Mouse (Mus musculus): Measurements from ENCODE around the gene Rdh16.
"Not testable (repeated sequence)": the region's sequence is repeated elsewhere in the genome, so short reads cannot be mapped to it uniquely, and the experiment has no call there.

Gene Rdh16

GRCm38 (mm10) chr10:127800891-127801290 is at the start of gene Rdh16:
Gene Rdh16 (plus strand): TSS chr10:127801152.
- no peak for DNase-seq (ENCODE audit: low read depth)

DNA sequence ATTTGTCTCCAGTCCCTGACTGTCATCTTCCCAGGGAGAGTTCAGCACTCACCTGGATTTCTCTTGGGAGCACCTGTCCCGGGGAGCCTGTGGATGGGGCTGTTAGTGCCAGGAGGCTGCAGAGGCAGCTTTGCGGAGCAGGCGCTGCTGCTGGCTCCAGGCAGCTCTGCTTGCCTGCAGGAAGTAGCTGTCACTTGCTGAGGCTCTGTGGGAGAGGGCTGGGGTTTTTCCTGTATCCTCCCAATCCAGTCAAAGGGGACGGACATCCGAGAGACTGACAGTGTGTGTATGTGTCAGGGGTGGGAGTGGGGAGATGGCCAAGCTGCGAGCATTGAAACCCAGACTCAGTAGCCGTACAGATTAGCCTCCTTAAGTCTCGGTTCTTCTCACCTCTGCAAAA is 49.4 kb upstream of the Rdh16 start, which contains the start of gene Gpr182:
Gene Gpr182, minus strand, starts transcription at position 185 of the 400 bp plus-strand sequence.
- no peak for DNase-seq (ENCODE audit: low read depth)

DNA sequence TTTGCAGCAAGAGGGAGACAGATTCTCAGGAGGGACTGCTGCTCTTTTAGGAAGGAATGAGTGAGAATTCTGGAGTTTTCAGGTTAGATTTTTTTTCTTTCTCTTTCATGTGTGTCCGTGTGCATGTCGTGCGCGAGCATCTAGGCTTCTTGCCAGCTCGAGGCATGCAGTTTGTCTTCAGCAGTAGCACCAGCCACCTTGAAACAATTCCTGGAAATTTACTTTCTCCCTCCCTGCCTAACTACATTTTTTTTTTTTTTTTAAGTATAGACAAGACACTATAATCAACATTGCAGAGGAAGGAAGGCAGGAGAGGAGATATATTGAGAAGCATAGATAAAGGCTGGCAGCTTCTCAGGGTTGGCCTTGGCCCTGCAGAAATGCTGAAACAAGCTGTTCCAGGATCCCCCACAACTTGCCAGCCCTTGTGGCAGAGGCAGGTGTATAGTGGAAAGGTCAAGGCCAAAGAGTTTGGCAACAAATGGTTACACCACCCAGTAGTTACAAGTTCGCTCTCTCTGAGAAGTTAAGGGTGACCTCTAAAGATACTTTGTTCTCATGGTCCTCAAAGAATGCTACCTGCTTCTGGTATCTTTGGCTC is 46.3 kb upstream of the Rdh16 start:
- no peak for DNase-seq (ENCODE audit: low read depth)

- DNase-seq (ENCODE audit: low read depth): no peak
Observed at GRCm38 (mm10) chr10:127755246-127755645, 45.7 kb upstream of the Rdh16 start.

DNA sequence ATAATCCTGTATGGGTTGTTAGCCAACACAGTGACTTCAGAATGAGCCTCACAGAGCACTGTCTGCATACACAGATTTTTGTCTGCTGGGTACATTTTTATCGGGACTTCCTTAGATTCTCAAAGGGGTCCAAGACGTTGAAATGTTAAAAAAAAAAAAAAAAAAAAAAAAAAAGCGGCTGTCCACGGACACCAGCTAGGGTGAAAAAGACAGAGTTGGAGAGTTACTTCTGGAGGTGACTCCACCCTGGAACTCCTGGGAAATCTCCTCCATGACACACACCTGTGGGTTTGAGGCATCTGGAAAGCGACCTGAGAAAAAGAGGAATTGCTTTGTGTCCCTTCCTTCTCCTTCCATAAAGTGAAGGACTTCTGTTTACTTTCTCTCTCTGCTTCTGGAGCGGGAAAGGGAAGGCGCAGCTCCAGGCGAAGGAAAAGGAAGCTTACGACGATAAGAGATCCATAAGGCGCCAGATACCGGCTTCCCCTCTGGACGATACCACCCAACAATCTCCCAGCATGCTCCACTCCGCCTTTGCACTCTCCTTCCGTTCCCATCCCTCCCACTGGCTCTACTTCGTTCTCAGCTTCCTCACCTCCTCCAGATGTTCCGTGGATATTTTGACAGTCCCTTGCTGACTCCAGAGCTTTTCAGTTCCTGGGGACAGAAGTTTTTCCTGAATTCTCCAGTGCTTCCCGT is 45.0 kb upstream of the Rdh16 start:
- DNase-seq (ENCODE audit: low read depth): no peak

DNA sequence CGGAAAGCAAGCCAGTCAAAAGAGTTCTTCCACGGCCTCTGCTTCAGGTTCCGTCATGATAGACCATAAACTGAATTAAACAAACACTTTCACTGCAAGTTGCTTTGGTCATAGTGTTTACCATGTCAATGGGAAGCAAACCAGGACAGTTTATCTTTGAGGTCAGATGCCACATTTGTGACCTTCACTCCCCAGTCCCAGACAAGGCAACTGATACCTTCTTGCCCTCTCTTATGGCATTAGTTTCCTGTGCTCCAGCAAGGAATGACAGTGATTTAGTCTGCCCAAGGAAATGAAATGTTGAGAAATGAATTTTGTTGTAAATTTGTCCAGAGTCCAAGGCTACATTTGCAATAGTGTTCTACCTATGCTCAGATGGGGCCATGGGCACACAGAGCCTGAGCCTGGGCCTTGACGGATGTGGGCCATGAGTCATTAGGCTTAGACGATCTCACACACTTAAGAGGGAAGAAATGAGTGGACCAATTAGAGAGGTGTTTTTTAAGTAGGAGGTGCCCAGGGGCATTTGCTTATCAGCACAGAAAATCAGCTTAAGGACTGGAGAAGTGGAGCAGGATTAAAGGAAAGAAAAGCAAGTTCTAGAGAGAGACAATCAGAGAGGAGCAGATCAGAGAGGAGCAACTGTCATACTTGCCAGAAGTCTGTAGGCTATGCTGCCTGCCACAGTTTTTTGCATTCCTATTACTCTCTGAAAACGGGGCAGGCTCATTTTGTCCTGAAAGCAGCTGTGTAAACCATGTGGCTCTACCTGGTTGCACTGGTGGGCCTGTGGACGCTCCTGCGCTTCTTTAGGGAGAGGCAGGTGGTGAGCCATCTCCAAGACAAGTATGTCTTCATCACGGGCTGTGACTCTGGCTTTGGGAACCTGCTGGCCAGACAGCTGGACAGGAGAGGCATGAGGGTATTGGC is 41.5 kb upstream of the Rdh16 start, which contains the start of the genes Rdh1 and Rdh16f1:
Gene Rdh1, plus strand, starts transcription at position 541 of the 930 bp plus-strand sequence.
Gene Rdh16f1, plus strand, starts transcription at position 607 of the 930 bp plus-strand sequence.
- DNase-seq (ENCODE audit: low read depth): no peak

DNA sequence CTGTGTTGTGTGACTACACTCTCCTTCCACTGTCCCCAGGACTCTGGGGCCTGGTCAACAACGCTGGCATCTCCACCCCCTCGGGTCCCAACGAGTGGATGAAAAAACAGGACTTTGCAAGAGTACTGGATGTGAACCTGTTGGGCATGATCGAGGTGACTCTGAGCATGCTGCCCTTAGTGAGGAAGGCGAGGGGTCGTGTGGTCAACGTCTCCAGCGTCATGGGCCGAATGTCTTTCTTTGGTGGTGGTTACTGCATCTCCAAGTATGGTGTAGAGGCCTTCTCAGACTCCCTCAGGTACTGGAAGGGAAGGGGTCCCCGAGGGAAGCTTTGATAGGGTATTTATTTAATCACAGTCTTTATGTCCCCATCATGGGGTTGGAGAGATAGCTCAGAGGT is 38.0 kb upstream of the Rdh16 start:
- DNase-seq (ENCODE audit: low read depth): not testable (repeated sequence)

GRCm38 (mm10) chr10:127763914-127764680 is 36.9 kb upstream of the Rdh16 start:
- no peak for DNase-seq (ENCODE audit: low read depth)

DNA sequence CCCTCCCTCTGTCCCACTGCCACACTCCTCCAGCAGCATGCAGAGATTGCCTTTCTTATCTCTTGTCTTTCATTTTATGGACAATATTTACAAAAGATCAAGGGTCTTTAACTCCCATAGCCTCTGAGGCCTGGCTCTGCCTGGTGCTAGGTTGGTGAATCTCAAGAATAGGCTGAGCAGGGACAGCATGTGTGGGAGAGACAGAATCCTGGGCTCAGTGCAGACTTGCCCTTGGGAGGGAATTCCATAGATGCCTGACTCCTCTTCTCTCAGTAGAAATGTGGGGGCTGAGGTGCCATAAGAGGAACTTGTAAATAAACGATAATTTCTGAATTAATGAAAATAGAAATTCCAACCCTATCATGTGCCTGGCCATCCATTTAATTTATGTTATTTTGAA is 34.4 kb upstream of the Rdh16 start:
- no peak for DNase-seq (ENCODE audit: low read depth)

- no peak for DNase-seq (ENCODE audit: low read depth)
Observed at GRCm38 (mm10) chr10:127776011-127776410, 24.9 kb upstream of the Rdh16 start, which contains the start of gene Rdh9. Gene Rdh9 (plus strand): TSS chr10:127776386.

DNA sequence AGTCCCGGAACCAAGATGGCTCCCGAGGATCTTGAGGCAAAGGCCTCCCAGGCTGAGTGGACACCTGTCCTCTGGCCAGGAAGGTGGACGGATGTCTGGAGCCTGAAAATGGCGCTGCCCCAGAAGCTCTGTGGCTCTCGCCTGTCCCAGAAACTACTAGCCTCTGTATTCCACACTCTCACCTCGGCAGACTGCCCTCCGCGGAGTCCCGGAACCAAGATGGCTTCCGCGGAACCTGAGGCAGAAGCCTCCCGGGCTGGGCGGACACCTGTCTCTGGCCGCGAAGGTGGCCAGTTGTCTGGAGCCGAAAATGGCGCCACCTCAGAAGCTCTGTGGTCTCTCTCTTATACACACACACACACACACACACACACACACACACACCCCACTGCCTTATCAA is 18.6 kb upstream of the Rdh16 start:
- DNase-seq (ENCODE audit: low read depth): not testable (repeated sequence)

GRCm38 (mm10) chr10:127785411-127785810 is 15.5 kb upstream of the Rdh16 start:
- not testable (repeated sequence) for DNase-seq (ENCODE audit: low read depth)

GRCm38 (mm10) chr10:127799295-127799694 is 1.7 kb upstream of the Rdh16 start:
- no peak for DNase-seq (ENCODE audit: low read depth)

DNA sequence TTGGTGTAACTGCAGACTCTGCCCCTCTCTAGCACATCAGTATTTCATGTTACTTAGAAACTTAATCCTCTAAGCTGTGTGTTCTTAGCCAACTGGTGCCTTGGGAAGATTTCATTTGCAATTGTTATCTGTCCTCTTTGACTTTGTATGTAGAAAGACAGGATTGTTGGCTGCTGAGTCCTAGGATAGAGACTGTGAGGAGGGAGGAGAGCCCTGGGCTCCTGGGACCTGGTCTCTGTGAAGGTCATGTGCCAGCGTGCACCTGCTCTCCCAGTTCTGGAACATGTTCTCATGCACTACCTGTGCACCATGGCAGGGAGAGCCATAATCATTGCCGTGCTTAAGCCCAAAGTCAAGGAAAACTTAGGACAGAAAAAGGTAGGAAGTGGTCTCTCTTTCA is 660 bp downstream of the Rdh16 start:
- DNase-seq (ENCODE audit: low read depth): no peak

DNA sequence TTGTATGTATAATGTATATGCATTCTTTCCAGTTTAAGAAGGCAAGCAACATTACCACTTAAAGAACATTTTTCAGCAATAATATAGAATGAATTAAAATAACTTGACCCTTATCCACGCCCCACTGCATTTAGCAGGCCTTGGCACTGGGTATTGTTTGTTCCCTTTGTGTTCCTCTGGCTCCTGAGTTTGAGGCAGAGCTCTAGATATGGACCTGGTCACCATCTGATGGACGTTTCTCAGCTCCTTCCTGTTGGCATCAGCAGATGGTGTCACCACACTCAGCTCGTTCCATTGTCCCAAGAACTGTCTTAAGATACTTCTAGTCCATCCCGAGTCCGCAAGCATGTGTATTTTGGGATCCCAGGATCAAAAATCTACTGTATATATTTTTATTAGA is 1.3 kb downstream of the Rdh16 start:
- DNase-seq (ENCODE audit: low read depth): no peak

DNA sequence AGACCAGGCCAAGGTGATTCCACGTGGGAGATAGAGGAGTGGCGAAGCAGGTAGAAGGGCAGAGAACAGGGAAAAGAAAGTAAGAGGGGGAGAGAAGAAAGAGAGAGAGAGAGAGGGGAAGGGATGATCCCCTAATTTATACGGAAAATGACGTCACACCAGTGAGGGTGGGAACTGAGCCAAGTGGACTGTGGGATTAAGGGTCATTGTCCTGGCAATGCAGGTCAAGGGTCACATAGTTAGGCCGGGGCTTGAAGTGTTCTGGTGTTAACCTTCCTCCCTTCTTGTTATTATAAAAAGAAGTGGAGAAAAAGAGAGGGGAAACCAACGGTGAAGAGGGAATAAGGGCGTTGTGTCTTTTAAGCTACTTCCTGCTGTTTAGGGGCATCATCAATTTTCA is 3.5 kb downstream of the Rdh16 start:
- no peak for DNase-seq (ENCODE audit: low read depth)

GRCm38 (mm10) chr10:127815888-127816287 is 14.9 kb downstream of the Rdh16 start:
- no peak for DNase-seq (ENCODE audit: low read depth)

- DNase-seq (ENCODE audit: low read depth): not testable (repeated sequence)
Observed at GRCm38 (mm10) chr10:127817268-127817910, 16.4 kb downstream of the Rdh16 start.

- not testable (repeated sequence) for DNase-seq (ENCODE audit: low read depth)
Observed at GRCm38 (mm10) chr10:127821806-127822205, 20.9 kb downstream of the Rdh16 start.

DNA sequence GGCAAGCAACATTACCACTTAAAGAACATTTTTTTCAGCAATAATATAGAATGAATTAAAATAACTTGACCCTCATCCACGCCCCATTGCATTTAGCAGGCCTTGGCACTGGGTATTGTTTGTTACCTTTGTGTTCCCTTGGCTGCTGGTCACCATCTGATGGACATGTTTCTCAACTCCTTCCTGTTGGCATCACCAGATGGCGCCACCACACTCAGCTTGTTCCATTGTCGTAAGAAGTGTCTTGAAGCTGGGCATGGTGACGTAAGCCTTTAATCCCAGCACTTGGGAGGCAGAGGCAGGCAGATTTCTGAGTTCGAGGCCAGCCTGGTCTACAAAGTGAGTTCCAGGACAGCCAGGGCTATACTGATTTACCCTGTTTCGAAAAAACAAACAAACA is 24.4 kb downstream of the Rdh16 start:
- DNase-seq (ENCODE audit: low read depth): no peak

- no peak for DNase-seq (ENCODE audit: low read depth)
Observed at GRCm38 (mm10) chr10:127829121-127829520, 28.2 kb downstream of the Rdh16 start.
